24 mouse cellular contexts compared by ENCODE assay signal in the genomic region with DNA sequence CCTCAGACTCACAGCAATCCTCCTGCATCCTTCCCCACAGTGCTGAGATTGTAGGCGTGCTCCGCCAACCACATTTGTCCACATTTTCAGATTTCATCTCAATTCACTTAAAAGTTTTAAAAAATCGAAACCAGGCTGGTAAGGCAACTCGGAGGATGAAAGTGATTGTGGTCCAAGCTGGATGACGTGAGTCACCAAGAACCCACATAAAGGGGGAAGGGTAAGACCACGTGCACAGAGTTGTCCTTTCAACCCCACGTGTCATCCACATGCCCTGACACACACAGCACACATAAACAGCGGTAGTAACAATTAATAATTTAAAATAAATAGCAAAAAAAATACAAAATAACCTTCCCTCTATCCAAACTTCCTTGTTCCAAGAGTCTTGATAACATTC. TPM values are rescaled to one million over a fixed set of nuclear protein-coding genes. Genes with fewer than 3 reads are reported as not detected.
A peak's percentile ranks its signal among the peaks of the same experiment; 100 is the strongest.
DNase-seq lines count a peak whose midpoint lies in the region; ATAC-seq and TF ChIP-seq lines count a peak whose summit lies in the region.
"Had no signal": no experiment of that assay in that cellular context is flagged by ENCODE, and none has a peak within 500 bp of the region (broad histone marks: within the 10 kb centered on the region; RNA-seq: fewer than 3 reads in every experiment).

No protein-coding gene starts in this region.

- H3K79me2 ChIP-seq in CH12.LX (replicated peaks; ENCODE audit: control insufficient read depth, extremely low read depth, insufficient read depth, poor library complexity, severe bottlenecking), result no peaks in the 10 kb centered on the region

- in situ Hi-C loops in CH12.LX (cut with MboI; ENCODE audit: low pct_ligation_motif_present, low pct_unique_long_range_greater_than_20kb, low sequenced_read_pairs), result loop anchor here (10.0 kb wide), 3 partner anchors 230 to 350 kb away; no protein-coding TSS in a partner anchor

- H3K27ac ChIP-seq in spleen, adult 2 months (ENCODE audit: insufficient read depth, low read length), result peak overlapping the region; percentile 90
- H3K27ac ChIP-seq in CH12.LX (ENCODE audit: insufficient read depth, low read depth), result peak overlapping the region; percentile 98; the same call in 1 of the 2 replicates
- H3K27ac ChIP-seq: embryonic facial prominence, embryonic 15.5 days; forebrain, embryonic 15.5 days; heart, embryonic 10.5 days; hindbrain, embryonic 13.5 days had no signal

- peaks cover 54% of the 10 kb centered on the region; the same call in 1 of the 2 replicates for H3K4me1 ChIP-seq in spleen, adult 2 months (ENCODE audit: control insufficient read depth, insufficient read depth, insufficient read length)
- H3K4me1 ChIP-seq in CH12.LX (ENCODE audit: control insufficient read depth in 1 of 2, insufficient read depth in 2 of 2), result peaks cover 56 to 97% of the 10 kb centered on the region in 2 experiments
- H3K4me1 ChIP-seq: embryonic facial prominence, embryonic 15.5 days; forebrain, embryonic 15.5 days had no signal

- H3K4me2 ChIP-seq in CH12.LX (ENCODE audit: insufficient read depth, low read depth, poor library complexity, severe bottlenecking), result peak overlapping the region; percentile 31; the same call in 1 of the 2 replicates
- H3K4me2 ChIP-seq: embryonic facial prominence, embryonic 15.5 days; forebrain, embryonic 15.5 days; hindbrain, embryonic 13.5 days had no signal

- dilution Hi-C loops in CH12.LX (cut with MboI; ENCODE audit: extremely low pct_ligation_motif_present, extremely low pct_unique_long_range_greater_than_20kb, low sequenced_read_pairs), result no loop called here

- H3K4me3 ChIP-seq in spleen, adult 2 months (ENCODE audit: extremely low read depth, insufficient read depth, insufficient read length), result no peak overlapping the region
- H3K4me3 ChIP-seq in CH12.LX (replicated peaks in 1 of 3; ENCODE audit: low read depth in 2 of 3, low read length in 2 of 3, poor library complexity in 1 of 3), result no peak overlapping the region
- H3K4me3 ChIP-seq: embryonic facial prominence, embryonic 15.5 days; forebrain, embryonic 15.5 days; heart, embryonic 10.5 days; hindbrain, embryonic 13.5 days had no signal

- peaks cover 23% of the 10 kb centered on the region for H3K36me3 ChIP-seq in spleen, adult 2 months (ENCODE audit: control insufficient read depth, insufficient read depth, low read length)
- peaks cover 18 to 59% of the 10 kb centered on the region in 2 experiments for H3K36me3 ChIP-seq in CH12.LX (replicated peaks in 1 of 2; ENCODE audit: control insufficient read depth in 1 of 2, insufficient read depth in 1 of 2, low read length in 1 of 2)
- H3K36me3 ChIP-seq: embryonic facial prominence, embryonic 15.5 days; forebrain, embryonic 15.5 days; heart, embryonic 10.5 days; hindbrain, embryonic 13.5 days had no signal

- no peak for TF ChIP-seq POLR2A in spleen, adult 2 months (IDR thresholded peaks at IDR 0.05; ENCODE audit: low read depth, low read length)
- TF ChIP-seq POLR2A in CH12.LX (IDR thresholded peaks at IDR 0.05; ENCODE audit: low read depth, low read length), result no peak

- peak; percentile 33; the same call in 1 of the 2 replicates for TF ChIP-seq EP300 in CH12.LX (IDR thresholded peaks at IDR 0.05; ENCODE audit: low read length)

- no peak overlapping the region for H3K9ac ChIP-seq in CH12.LX (ENCODE audit: insufficient read depth, low read depth)
- H3K9ac ChIP-seq: embryonic facial prominence, embryonic 15.5 days; forebrain, embryonic 15.5 days; hindbrain, embryonic 13.5 days had no signal

- DNase-seq in spleen, adult 2 months (ENCODE audit: low read depth in 1 of 2, low spot score in 2 of 2), result no peak
- DNase-seq in spleen, adult 18-20 months, result no peak
- peak; percentile 70 for DNase-seq in CH12.LX (ENCODE audit: extremely low read depth)
- no peak for DNase-seq in thymus, postnatal 25 days
- DNase-seq in urinary bladder, postnatal 4 days (ENCODE audit: low spot score in 2 of 2), result no peak
- DNase-seq in heart, postnatal 10 days, result no peak
- DNase-seq in embryo, embryonic 11 days, result no peak
- DNase-seq: adrenal gland, adult 2 months; adrenal gland, postnatal 25 days; cerebellum, adult 18-20 months; cerebellum, adult 9-11 months; heart, adult 18-20 months; heart, postnatal 14 days; kidney, adult 11 months had no signal

- 34% methylated on average over 8 of the region's 8 CpGs for WGBS in spleen, adult 2 months

- peak; percentile 35 for ATAC-seq in inflammation-experienced regulatory T-cells, adult 6 months
- ATAC-seq: forebrain, embryonic 15.5 days had no signal

- no peak for TF ChIP-seq CTCF in spleen, adult 2 months (IDR thresholded peaks at IDR 0.05; ENCODE audit: extremely low read depth, insufficient read depth, insufficient read length, insufficient replicate concordance)
- no peak for TF ChIP-seq CTCF in CH12.LX (conservative IDR thresholded peaks at IDR 0.05 in 1 of 2, IDR thresholded peaks at IDR 0.05 in 1 of 2; ENCODE audit: low read depth in 2 of 2, low read length in 2 of 2)

- H3K27me3 ChIP-seq in spleen, adult 2 months (ENCODE audit: control insufficient read depth, insufficient read depth, low read length), result no peaks in the 10 kb centered on the region
- H3K27me3 ChIP-seq in CH12.LX (replicated peaks), result no peaks in the 10 kb centered on the region
- H3K27me3 ChIP-seq: forebrain, embryonic 15.5 days had no signal

- no peaks in the 10 kb centered on the region for H3K9me3 ChIP-seq in CH12.LX (replicated peaks; ENCODE audit: low read length)
- H3K9me3 ChIP-seq: embryonic facial prominence, embryonic 15.5 days; forebrain, embryonic 15.5 days; heart, embryonic 10.5 days; hindbrain, embryonic 13.5 days had no signal

- no peak for TF ChIP-seq RAD21 in CH12.LX (IDR thresholded peaks at IDR 0.05; ENCODE audit: low read depth, low read length)

- intact Hi-C loops in heart, postnatal 10 days (cut with DNase I), result no loop called here

TF ChIP-seq in CH12.LX, 34 proteins besides CTCF, POLR2A, EP300 and RAD21:
- TF ChIP-seq MXI1 (IDR thresholded peaks at IDR 0.05; ENCODE audit: low read depth, low read length), result peak; percentile 96
- TF ChIP-seq MAX (IDR thresholded peaks at IDR 0.05; ENCODE audit: low read length), result peak; percentile 99
- TF ChIP-seq MAZ (IDR thresholded peaks at IDR 0.05; ENCODE audit: low read depth, low read length), result no peak
- peak; percentile 100 for TF ChIP-seq MYC (IDR thresholded peaks at IDR 0.05; ENCODE audit: low read depth, low read length)
- TF ChIP-seq POLR2AphosphoS2 (IDR thresholded peaks at IDR 0.05; ENCODE audit: low read depth, low read length), result no peak
- peak; percentile 98 for TF ChIP-seq BHLHE40 (IDR thresholded peaks at IDR 0.05; ENCODE audit: low read depth, low read length)
- no peak for TF ChIP-seq ZKSCAN1 (IDR thresholded peaks at IDR 0.05; ENCODE audit: borderline replicate concordance, low read depth, low read length)
- no peak for TF ChIP-seq NELFE (IDR thresholded peaks at IDR 0.05; ENCODE audit: low read depth, low read length)
- 0 out of 2 replicates have a peak, but pooled peaks have one; percentile 17 for TF ChIP-seq MAFK (IDR thresholded peaks at IDR 0.05; ENCODE audit: insufficient replicate concordance, low read length)
- TF ChIP-seq JUN (IDR thresholded peaks at IDR 0.05; ENCODE audit: insufficient read depth, low read depth, low read length), result peak; percentile 55; the same call in 1 of the 2 replicates
- TF ChIP-seq ETS1 (conservative IDR thresholded peaks at IDR 0.05; ENCODE audit: low read depth, low read length), result peak; percentile 73
- peak; percentile 67 for TF ChIP-seq USF1 (IDR thresholded peaks at IDR 0.05; ENCODE audit: low read depth, low read length)
- peak; percentile 68 for TF ChIP-seq USF2 (conservative IDR thresholded peaks at IDR 0.05; ENCODE audit: low read depth, low read length)
- TF ChIP-seq CHD1 (IDR thresholded peaks at IDR 0.05; ENCODE audit: low read depth, low read length), result no peak
- TF ChIP-seq CHD2 (IDR thresholded peaks at IDR 0.05; ENCODE audit: low read length), result 0 out of 2 replicates have a peak, but pooled peaks have one; percentile 29
- peak; percentile 37; the same call in 1 of the 2 replicates for TF ChIP-seq MEF2A (IDR thresholded peaks at IDR 0.05; ENCODE audit: borderline replicate concordance, low read depth, low read length)
- TF ChIP-seq SIN3A (IDR thresholded peaks at IDR 0.05; ENCODE audit: low read length), result peak; percentile 40

RNA-seq across cellular contexts. Expression of a gene that starts 35.3 kb away (rescaled TPM):
- 131 and 166 TPM in 2 replicates for polyA plus RNA-seq in spleen, adult 2 months (2012; rRNA removed)
- total RNA-seq in CH12.LX (2012; rRNA removed) (19.3 and 21.8 TPM in 2 replicates), CH12.LX (2014; rRNA removed) (12.7 and 13.5 TPM in 2 replicates)
- polyA plus RNA-seq in CH12.LX (2012; ENCODE audit: insufficient read length, low read depth), result 47.4 and 57.4 TPM in 2 replicates
- polyA plus RNA-seq in inflammation-experienced regulatory T-cells, adult 6 months (2017; shearing (Covaris generic)), result under 1 TPM; 0.31 to 0.91 (median 0.55) TPM
- 1 to 10 TPM; 1.1 to 1.2 TPM for total RNA-seq in heart, postnatal 10 days (2021)
- total RNA-seq: gastrocnemius, adult 8-10 months; hematopoietic stem cell, adult 5-6 weeks; MEL had no signal
- polyA plus RNA-seq: heart, embryonic 14.5 days; intestine, embryonic 14.5 days had no signal

Comparison
In these comparisons a context has a peak if more than half of its experiments do, and no peak if none do; other contexts are left out.
1. RNA of a gene that starts 35.3 kb away (polyA plus RNA-seq): 131 to 166 TPM in spleen, adult 2 months and 47.4 to 57.4 TPM in CH12.LX; 0.31 to 0.91 TPM in inflammation-experienced regulatory T-cells, adult 6 months; every median in the first group is over 10 times any median in the second.